Mouse (Mus musculus): ENCODE measurements around the gene Prss8. TPM values are rescaled to one million over a fixed set of nuclear protein-coding genes. Genes with fewer than 3 reads are reported as not detected.

Gene Prss8
- polyA plus RNA-seq, 1 experiment from 2014 or later: 0.18 TPM

- WGBS: 89% methylated on average over 8 of the region's 8 CpGs
- H3K4me3 ChIP-seq: no peak overlapping the region
- H3K9me3 ChIP-seq: no peaks in the 10 kb centered on the region
- H3K9ac ChIP-seq: no peak overlapping the region
- no peak overlapping the region for H3K4me2 ChIP-seq
- H3K36me3 ChIP-seq: peaks cover 96% of the 10 kb centered on the region
- peaks cover 45% of the 10 kb centered on the region for H3K4me1 ChIP-seq (replicated peaks)
- no peak overlapping the region for H3K27ac ChIP-seq (replicated peaks)
- no peak for ATAC-seq (ENCODE audit: low read depth)
- H3K27me3 ChIP-seq: no peaks in the 10 kb centered on the region
Measured at GRCm38 (mm10) chr7:127887191-127887590, 42.7 kb downstream of the Prss8 start.

- no peaks in the 10 kb centered on the region for H3K27me3 ChIP-seq
- peaks cover 97% of the 10 kb centered on the region for H3K36me3 ChIP-seq
- H3K4me3 ChIP-seq: no peak overlapping the region
- no peak overlapping the region for H3K27ac ChIP-seq (replicated peaks)
- 94% methylated on average over 6 of the region's 6 CpGs for WGBS
- H3K9ac ChIP-seq: no peak overlapping the region
- no peaks in the 10 kb centered on the region for H3K9me3 ChIP-seq
- peaks cover 51% of the 10 kb centered on the region for H3K4me1 ChIP-seq (replicated peaks)
- no peak overlapping the region for H3K4me2 ChIP-seq
- no peak for ATAC-seq (ENCODE audit: low read depth)
Measured at GRCm38 (mm10) chr7:127886551-127886950, 43.4 kb downstream of the Prss8 start.

- H3K4me2 ChIP-seq: no peak overlapping the region
- no peaks in the 10 kb centered on the region for H3K9me3 ChIP-seq
- 71% methylated on average over 6 of the region's 6 CpGs for WGBS
- ATAC-seq (ENCODE audit: low read depth): no peak
- peaks cover 51% of the 10 kb centered on the region for H3K4me1 ChIP-seq (replicated peaks)
- H3K27me3 ChIP-seq: no peaks in the 10 kb centered on the region
- peaks cover 98% of the 10 kb centered on the region for H3K36me3 ChIP-seq
- H3K9ac ChIP-seq: no peak overlapping the region
- H3K27ac ChIP-seq (replicated peaks): no peak overlapping the region
- no peak overlapping the region for H3K4me3 ChIP-seq
Measured at GRCm38 (mm10) chr7:127885951-127886350, 44.0 kb downstream of the Prss8 start.

- WGBS: 90% methylated on average over 12 of the region's 12 CpGs
- peaks cover 78% of the 10 kb centered on the region for H3K36me3 ChIP-seq
- no peak overlapping the region for H3K27ac ChIP-seq (replicated peaks)
- no peak overlapping the region for H3K4me3 ChIP-seq
- H3K9me3 ChIP-seq: no peaks in the 10 kb centered on the region
- no peak overlapping the region for H3K4me2 ChIP-seq
- H3K4me1 ChIP-seq (replicated peaks): peaks cover 50% of the 10 kb centered on the region
- H3K9ac ChIP-seq: no peak overlapping the region
- H3K27me3 ChIP-seq: no peaks in the 10 kb centered on the region
- ATAC-seq (ENCODE audit: low read depth): no peak
Measured at GRCm38 (mm10) chr7:127880431-127880830, 49.5 kb downstream of the Prss8 start.

- Histone ChIP-seq H3K9me3 (no peaks in the 10 kb centered on the region), H3K27ac (replicated peaks) (no peak overlapping the region), H3K9ac (no peak overlapping the region), H3K36me3 (peaks cover 66% of the 10 kb centered on the region), H3K4me2 (no peak overlapping the region), H3K27me3 (no peaks in the 10 kb centered on the region), H3K4me3 (no peak overlapping the region), H3K4me1 (replicated peaks) (peaks cover 43% of the 10 kb centered on the region)
- no peak for ATAC-seq (ENCODE audit: low read depth)
- 95% methylated on average over 9 of the region's 9 CpGs for WGBS
Measured at GRCm38 (mm10) chr7:127879301-127879700, 50.6 kb downstream of the Prss8 start.

GRCm38 (mm10) chr7:127876467-127877348, 53.2 kb downstream of the Prss8 start, which contains the start of gene Zfp668:
TSS of gene Zfp668 (minus strand) at chr7:127876828.
- peak; percentile 72 for ATAC-seq (ENCODE audit: low read depth)
- H3K9ac ChIP-seq: peak within 1 kb of the TSS; percentile 99
- H3K4me1 ChIP-seq (replicated peaks): peaks cover 34% of the 10 kb centered on the region
- WGBS: under 1% methylated on average over 60 of the region's 60 CpGs
- peak within 1 kb of the TSS; percentile 100 for H3K27ac ChIP-seq (replicated peaks)
- H3K4me3 ChIP-seq: peak within 1 kb of the TSS; percentile 97
- peak within 1 kb of the TSS; percentile 86 for H3K4me2 ChIP-seq
- no peaks in the 10 kb centered on the region for H3K9me3 ChIP-seq
- peaks cover 50% of the 10 kb centered on the region for H3K36me3 ChIP-seq
- H3K27me3 ChIP-seq: no peaks in the 10 kb centered on the region

GRCm38 (mm10) chr7:127876041-127876466, 53.9 kb downstream of the Prss8 start, which contains the start of gene Zfp646:
TSS of gene Zfp646 (plus strand) at chr7:127876221.
- WGBS: under 1% methylated on average over 41 of the region's 41 CpGs
- Histone ChIP-seq H3K36me3 (peaks cover 50% of the 10 kb centered on the region), H3K4me2 (peak within 1 kb of the TSS; percentile 86), H3K9me3 (no peaks in the 10 kb centered on the region), H3K4me3 (peak within 1 kb of the TSS; percentile 97), H3K9ac (peak within 1 kb of the TSS; percentile 99), H3K4me1 (replicated peaks) (peaks cover 34% of the 10 kb centered on the region), H3K27me3 (no peaks in the 10 kb centered on the region), H3K27ac (replicated peaks) (peak within 1 kb of the TSS; percentile 100)
- ATAC-seq (ENCODE audit: low read depth): peak; percentile 93

Other genes starting within 250 kb of the Prss8 start
- 41.2 and 44.9 TPM in 2 replicates for gene Bcl7c, start 221.2 kb downstream of the Prss8 start, polyA plus RNA-seq (2015; fragmentation: Nextera tagmentation; extraction: Ambion mirVana)
- gene Ctf1, start 217.4 kb downstream of the Prss8 start, polyA plus RNA-seq (2015; fragmentation: Nextera tagmentation; extraction: Ambion mirVana): 4.5 and 4.9 TPM in 2 replicates
- not detected in 2 replicates for gene Ctf2, start 197.9 kb downstream of the Prss8 start, polyA plus RNA-seq (2015; fragmentation: Nextera tagmentation; extraction: Ambion mirVana)
- 8.0 and 8.8 TPM in 2 replicates for gene Fbxl19, start 185.6 kb downstream of the Prss8 start, polyA plus RNA-seq (2015; fragmentation: Nextera tagmentation; extraction: Ambion mirVana)
- 9.7 and 9.9 TPM in 2 replicates for gene Orai3, start 160.3 kb downstream of the Prss8 start, polyA plus RNA-seq (2015; fragmentation: Nextera tagmentation; extraction: Ambion mirVana)
- 19.0 and 20.9 TPM in 2 replicates for gene Setd1a, start 153.4 kb downstream of the Prss8 start, polyA plus RNA-seq (2015; fragmentation: Nextera tagmentation; extraction: Ambion mirVana)
- not detected in 2 replicates for gene Gm49388, start 144.5 kb downstream of the Prss8 start, polyA plus RNA-seq (2015; fragmentation: Nextera tagmentation; extraction: Ambion mirVana)
- gene Hsd3b7, start 129.5 kb downstream of the Prss8 start, polyA plus RNA-seq (2015; fragmentation: Nextera tagmentation; extraction: Ambion mirVana): 9.5 and 9.8 TPM in 2 replicates
- gene Stx4a, start 105.8 kb downstream of the Prss8 start, polyA plus RNA-seq (2015; fragmentation: Nextera tagmentation; extraction: Ambion mirVana): 18.9 and 25.4 TPM in 2 replicates
- 38.4 and 39.8 TPM in 2 replicates for gene Stx1b, start 105.6 kb downstream of the Prss8 start, polyA plus RNA-seq (2015; fragmentation: Nextera tagmentation; extraction: Ambion mirVana)
- gene Zfp646, start 53.9 kb downstream of the Prss8 start, polyA plus RNA-seq (2015; fragmentation: Nextera tagmentation; extraction: Ambion mirVana): 10.2 and 12.0 TPM in 2 replicates
- gene Zfp668, start 53.3 kb downstream of the Prss8 start, polyA plus RNA-seq (2015; fragmentation: Nextera tagmentation; extraction: Ambion mirVana): 32.5 and 35.1 TPM in 2 replicates
- 0.70 and 0.87 TPM in 2 replicates for gene Prss53, start 39.1 kb downstream of the Prss8 start, polyA plus RNA-seq (2015; fragmentation: Nextera tagmentation; extraction: Ambion mirVana)
- not detected in 2 replicates for gene Gm21974, start 34.6 kb downstream of the Prss8 start, polyA plus RNA-seq (2015; fragmentation: Nextera tagmentation; extraction: Ambion mirVana)
- 73.8 and 77.6 TPM in 2 replicates for gene Vkorc1, start 34.5 kb downstream of the Prss8 start, polyA plus RNA-seq (2015; fragmentation: Nextera tagmentation; extraction: Ambion mirVana)
- 55.3 and 64.4 TPM in 2 replicates for gene Bckdk, start 26.0 kb downstream of the Prss8 start, polyA plus RNA-seq (2015; fragmentation: Nextera tagmentation; extraction: Ambion mirVana)
- gene Kat8, start 17.6 kb downstream of the Prss8 start, polyA plus RNA-seq (2015; fragmentation: Nextera tagmentation; extraction: Ambion mirVana): 47.1 and 55.8 TPM in 2 replicates
- 13.7 and 14.8 TPM in 2 replicates for gene Prss36, start 16.6 kb upstream of the Prss8 start, polyA plus RNA-seq (2015; fragmentation: Nextera tagmentation; extraction: Ambion mirVana)
- gene Fus, start 37.4 kb upstream of the Prss8 start, polyA plus RNA-seq (2015; fragmentation: Nextera tagmentation; extraction: Ambion mirVana): 376 and 434 TPM in 2 replicates
- 7.0 and 7.4 TPM in 2 replicates for gene Pycard, start 63.8 kb upstream of the Prss8 start, polyA plus RNA-seq (2015; fragmentation: Nextera tagmentation; extraction: Ambion mirVana)
- gene Trim72, start 73.8 kb upstream of the Prss8 start, polyA plus RNA-seq (2015; fragmentation: Nextera tagmentation; extraction: Ambion mirVana): 0.33 TPM in 1 of 2 replicates, not detected in the other
- gene Itgam, start 132.5 kb upstream of the Prss8 start, polyA plus RNA-seq (2015; fragmentation: Nextera tagmentation; extraction: Ambion mirVana): 0.98 and 1.0 TPM in 2 replicates
- not detected in 2 replicates for gene Gm49368, start 132.6 kb upstream of the Prss8 start, polyA plus RNA-seq (2015; fragmentation: Nextera tagmentation; extraction: Ambion mirVana)
- gene Itgax, start 199.4 kb upstream of the Prss8 start, polyA plus RNA-seq (2015; fragmentation: Nextera tagmentation; extraction: Ambion mirVana): 0.11 TPM in 1 of 2 replicates, not detected in the other
- not detected in 2 replicates for gene Itgad, start 224.3 kb upstream of the Prss8 start, polyA plus RNA-seq (2015; fragmentation: Nextera tagmentation; extraction: Ambion mirVana)